Mouse (Mus musculus): ENCODE measurements at regions not wholly inside any gene's neighbourhood (a gene's known extent, or its start where the extent isn't known, plus 50 kb on each side); places are given as distances from the start of the nearest gene placed in this dataset.

DNA sequence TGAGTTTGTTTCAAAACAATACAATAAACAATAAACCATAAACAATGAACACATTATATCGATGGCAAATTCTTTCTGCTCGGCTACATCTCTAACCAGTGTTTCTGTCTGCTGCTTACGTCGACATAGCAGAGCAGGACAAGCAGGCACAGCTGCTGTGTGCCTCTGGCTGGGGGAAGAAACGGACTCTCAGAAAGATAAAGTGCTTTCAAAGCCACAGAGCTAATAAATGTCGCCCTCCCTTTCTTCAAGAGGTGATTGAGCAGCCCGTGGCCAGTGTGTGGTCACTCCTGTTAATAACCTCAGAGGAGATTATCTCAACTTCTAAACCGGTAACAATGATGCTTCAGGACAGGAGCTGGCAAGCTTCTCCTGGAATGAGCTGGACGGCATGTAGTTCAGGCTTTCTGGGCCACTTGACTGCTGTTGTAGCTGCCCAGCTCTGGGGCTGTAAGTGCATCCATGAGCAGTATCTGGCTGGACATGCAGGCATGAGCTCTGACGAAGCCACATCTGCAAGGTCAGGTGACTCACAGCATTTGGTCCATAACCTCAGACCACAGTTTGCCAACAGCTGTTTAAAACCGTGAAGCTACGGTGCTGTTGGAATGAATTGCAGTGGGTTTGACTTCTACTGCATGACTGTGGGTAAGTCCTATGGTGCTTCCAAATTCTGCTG lies 55.6 kb downstream of the Evx1 start:
- H3K4me1 ChIP-seq, result peaks cover 6% of the 10 kb centered on the region; the same call in 1 of the 2 replicates
- no peaks in the 10 kb centered on the region for H3K9me3 ChIP-seq
- peaks cover 36% of the 10 kb centered on the region for H3K27me3 ChIP-seq (replicated peaks)
- no peak for TF ChIP-seq GATA1 (IDR thresholded peaks at IDR 0.05; ENCODE audit: borderline replicate concordance, low read length)
- TF ChIP-seq FLI1 (IDR thresholded peaks at IDR 0.05; ENCODE audit: low read length), result no peak
- H3K4me3 ChIP-seq (replicated peaks), result peak overlapping the region; percentile 15
- H3K36me3 ChIP-seq (replicated peaks; ENCODE audit: low read length), result no peaks in the 10 kb centered on the region

DNA sequence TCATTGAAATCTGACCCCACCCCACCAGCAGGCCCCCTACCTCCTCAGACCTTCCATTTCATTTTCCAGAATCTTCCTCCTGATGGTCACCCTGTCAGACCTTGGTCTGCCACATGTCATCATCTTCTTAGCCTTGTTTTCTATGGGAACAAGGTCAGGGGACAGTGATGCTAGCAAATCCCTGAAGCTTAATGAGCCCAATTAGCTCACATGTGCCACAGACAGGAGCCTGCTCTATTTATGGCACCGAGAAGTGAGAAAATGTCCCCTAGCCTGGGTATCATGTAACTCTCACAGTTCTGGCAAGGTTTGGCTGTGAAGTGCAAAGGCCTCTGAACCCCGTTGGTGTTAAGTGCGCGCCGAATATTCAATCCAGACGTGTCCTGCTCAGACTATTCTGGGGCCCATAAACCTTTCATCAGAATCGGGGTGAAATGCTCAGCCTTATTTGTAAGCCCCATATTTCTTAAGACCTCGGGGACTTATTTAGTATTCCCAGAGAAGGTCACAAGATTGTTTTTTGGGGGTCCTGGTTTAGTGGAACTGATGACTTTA lies 57.6 kb downstream of the Evx1 start:
- TF ChIP-seq GATA1 (IDR thresholded peaks at IDR 0.05; ENCODE audit: borderline replicate concordance, low read length) (no peak), FLI1 (IDR thresholded peaks at IDR 0.05; ENCODE audit: low read length) (no peak)
- no peaks in the 10 kb centered on the region for H3K9me3 ChIP-seq
- peaks cover 37% of the 10 kb centered on the region for H3K27me3 ChIP-seq (replicated peaks)
- H3K4me1 ChIP-seq, result peaks cover 6% of the 10 kb centered on the region; the same call in 1 of the 2 replicates
- no peak overlapping the region for H3K4me3 ChIP-seq (replicated peaks)
- no peaks in the 10 kb centered on the region for H3K36me3 ChIP-seq (replicated peaks; ENCODE audit: low read length)

DNA sequence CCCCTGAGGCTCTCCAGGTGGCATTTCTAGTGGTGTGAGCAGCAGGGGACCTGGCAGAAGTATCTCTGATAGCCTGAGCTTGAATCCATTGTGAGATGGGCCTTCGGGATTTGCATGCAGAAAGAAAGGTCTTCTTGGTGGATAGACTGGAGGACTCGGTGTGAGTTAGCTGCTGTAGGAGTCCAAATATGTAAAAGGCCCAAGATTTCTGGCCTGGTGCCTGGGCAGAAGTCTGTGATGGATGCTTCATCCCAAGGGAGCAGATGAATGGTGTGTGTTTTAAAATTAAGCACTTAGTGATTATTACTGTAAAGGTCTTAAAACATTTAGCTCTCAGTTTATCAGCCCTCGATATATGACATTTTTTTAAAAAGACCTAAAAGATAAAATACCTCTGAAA lies 65.8 kb downstream of the Evx1 start:
- TF ChIP-seq FLI1 (IDR thresholded peaks at IDR 0.05; ENCODE audit: low read length) (no peak), GATA1 (IDR thresholded peaks at IDR 0.05; ENCODE audit: borderline replicate concordance, low read length) (no peak)
- Histone ChIP-seq H3K36me3 (replicated peaks; ENCODE audit: low read length) (no peaks in the 10 kb centered on the region), H3K27me3 (replicated peaks) (peaks cover 6% of the 10 kb centered on the region), H3K4me1 (no peaks in the 10 kb centered on the region), H3K9me3 (peaks cover 17% of the 10 kb centered on the region), H3K4me3 (replicated peaks) (no peak overlapping the region)

DNA sequence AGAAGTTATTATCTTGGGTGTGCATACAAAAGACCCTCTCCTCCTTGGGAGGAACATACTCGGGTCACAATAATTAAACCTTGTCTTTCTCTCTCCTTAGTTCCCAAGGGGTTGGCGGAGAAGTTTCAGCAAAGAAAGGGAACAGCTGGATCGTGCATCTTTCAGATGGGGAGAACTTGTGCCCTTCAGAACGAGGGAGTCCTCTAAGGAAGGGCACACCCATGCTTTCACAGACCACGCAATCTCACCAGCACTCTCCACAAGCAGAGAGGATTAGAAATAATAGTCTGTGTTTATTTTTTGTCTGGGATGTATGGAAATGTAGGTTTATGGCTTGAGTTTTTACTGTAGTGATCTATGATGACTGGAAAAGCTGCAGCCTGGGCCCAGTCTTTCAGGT lies 66.3 kb downstream of the Evx1 start:
- H3K9me3 ChIP-seq, result peaks cover 18% of the 10 kb centered on the region
- H3K4me1 ChIP-seq, result no peaks in the 10 kb centered on the region
- H3K27me3 ChIP-seq (replicated peaks), result peaks cover 6% of the 10 kb centered on the region
- H3K4me3 ChIP-seq (replicated peaks), result no peak overlapping the region
- no peaks in the 10 kb centered on the region for H3K36me3 ChIP-seq (replicated peaks; ENCODE audit: low read length)
- TF ChIP-seq GATA1 (IDR thresholded peaks at IDR 0.05; ENCODE audit: borderline replicate concordance, low read length) (no peak), FLI1 (IDR thresholded peaks at IDR 0.05; ENCODE audit: low read length) (no peak)

DNA sequence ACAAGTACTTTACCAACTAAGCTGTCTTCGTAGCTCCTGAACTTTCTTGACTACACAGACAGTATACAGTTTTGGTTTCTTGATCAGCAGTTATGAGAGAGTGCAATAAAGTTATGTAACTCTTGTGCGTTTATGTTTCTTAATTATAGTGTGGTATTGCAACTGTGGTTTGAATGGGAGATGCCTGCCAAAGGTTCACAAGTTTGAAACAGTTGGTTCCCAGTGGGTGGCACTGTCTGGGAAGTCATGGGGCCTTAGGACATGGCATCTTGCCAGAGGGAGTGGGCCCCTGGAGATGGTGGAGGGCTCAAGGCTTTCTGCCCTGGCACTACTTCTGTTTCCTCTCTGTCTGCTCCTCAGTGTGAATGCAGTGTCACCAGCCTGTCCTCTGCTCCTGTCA lies 71.7 kb downstream of the Evx1 start:
- Histone ChIP-seq H3K27me3 (replicated peaks) (peaks cover 2% of the 10 kb centered on the region), H3K4me1 (no peaks in the 10 kb centered on the region), H3K9me3 (peaks cover 26% of the 10 kb centered on the region), H3K36me3 (replicated peaks; ENCODE audit: low read length) (no peaks in the 10 kb centered on the region), H3K4me3 (replicated peaks) (no peak overlapping the region)
- no peak for TF ChIP-seq GATA1 (IDR thresholded peaks at IDR 0.05; ENCODE audit: borderline replicate concordance, low read length)

DNA sequence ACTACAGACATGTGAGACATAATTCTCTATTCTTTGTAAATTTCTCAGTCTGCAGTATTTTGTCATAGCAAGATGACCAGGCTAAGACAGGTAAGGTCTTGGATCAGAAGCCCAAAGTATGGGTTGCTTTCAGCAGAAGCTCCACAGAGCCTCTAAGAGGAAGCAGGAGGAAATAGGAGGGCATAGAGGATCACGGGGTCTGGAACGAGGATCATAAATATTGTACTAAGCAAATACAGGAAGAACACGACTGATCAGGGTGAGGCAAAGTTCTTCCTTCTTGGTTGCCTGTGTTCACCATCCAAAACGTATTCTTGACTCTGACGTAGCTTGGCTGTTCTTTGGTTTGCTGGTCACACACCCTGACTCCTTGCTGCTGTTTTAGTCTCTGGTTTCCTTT lies 88.1 kb downstream of the Evx1 start:
- Histone ChIP-seq H3K4me3 (replicated peaks) (no peak overlapping the region), H3K27me3 (replicated peaks) (peaks cover 3% of the 10 kb centered on the region), H3K9me3 (peaks cover 13% of the 10 kb centered on the region), H3K4me1 (no peaks in the 10 kb centered on the region), H3K36me3 (replicated peaks; ENCODE audit: low read length) (no peaks in the 10 kb centered on the region)
- TF ChIP-seq FLI1 (IDR thresholded peaks at IDR 0.05; ENCODE audit: low read length) (no peak), GATA1 (IDR thresholded peaks at IDR 0.05; ENCODE audit: borderline replicate concordance, low read length) (no peak)

DNA sequence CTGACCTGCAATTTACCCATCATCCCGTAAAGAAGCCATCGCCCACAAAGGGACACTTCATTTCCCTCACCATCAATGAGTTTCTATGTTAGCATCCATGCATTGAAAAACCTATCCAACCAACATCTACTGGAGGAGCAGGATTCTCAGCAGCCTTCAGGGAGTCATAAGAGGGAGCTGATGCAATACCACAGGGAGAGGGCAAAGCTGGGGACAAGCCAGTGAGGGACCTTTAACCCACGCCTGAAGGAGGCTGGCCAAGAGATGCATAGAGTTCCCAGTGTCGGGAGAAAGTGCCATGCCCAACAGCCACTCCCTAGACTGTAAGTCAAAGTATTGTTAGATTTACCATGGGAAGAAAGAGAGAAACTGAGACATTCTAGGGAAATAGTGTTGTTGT lies 96.7 kb downstream of the Evx1 start:
- H3K27me3 ChIP-seq (replicated peaks), result peaks cover 10% of the 10 kb centered on the region
- TF ChIP-seq FLI1 (IDR thresholded peaks at IDR 0.05; ENCODE audit: low read length) (no peak), GATA1 (IDR thresholded peaks at IDR 0.05; ENCODE audit: borderline replicate concordance, low read length) (no peak)
- no peaks in the 10 kb centered on the region for H3K36me3 ChIP-seq (replicated peaks; ENCODE audit: low read length)

DNA sequence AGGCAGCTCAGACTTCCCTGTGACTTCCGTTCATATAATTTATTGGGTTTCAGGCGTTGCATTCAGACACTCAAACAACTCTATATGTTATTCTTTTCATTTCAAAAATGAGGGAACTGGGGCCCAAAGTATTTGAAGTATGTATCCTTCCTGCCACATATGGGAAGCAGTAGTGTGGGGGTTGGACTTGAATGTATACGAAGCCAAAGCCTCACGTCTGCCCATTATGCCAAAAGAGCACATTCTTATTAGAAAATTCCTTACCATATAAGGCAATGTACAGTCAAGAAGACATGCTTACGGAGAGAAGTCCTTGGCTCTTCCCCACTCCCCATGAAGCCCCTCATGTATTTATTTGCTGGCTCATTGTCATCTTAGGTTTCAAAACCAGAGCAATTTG lies 97.4 kb downstream of the Evx1 start:
- peaks cover 15% of the 10 kb centered on the region for H3K9me3 ChIP-seq
- TF ChIP-seq GATA1 (IDR thresholded peaks at IDR 0.05; ENCODE audit: borderline replicate concordance, low read length), result no peak
- no peaks in the 10 kb centered on the region for H3K36me3 ChIP-seq (replicated peaks; ENCODE audit: low read length)
- peaks cover 10% of the 10 kb centered on the region for H3K27me3 ChIP-seq (replicated peaks)
- H3K4me3 ChIP-seq (replicated peaks), result no peak overlapping the region
- no peaks in the 10 kb centered on the region for H3K4me1 ChIP-seq

More for the DNA sequence above, 96.7 kb downstream of the Evx1 start:
- H3K4me1 ChIP-seq, result no peaks in the 10 kb centered on the region
- no peak overlapping the region for H3K4me3 ChIP-seq (replicated peaks)
- H3K9me3 ChIP-seq, result peaks cover 12% of the 10 kb centered on the region

DNA sequence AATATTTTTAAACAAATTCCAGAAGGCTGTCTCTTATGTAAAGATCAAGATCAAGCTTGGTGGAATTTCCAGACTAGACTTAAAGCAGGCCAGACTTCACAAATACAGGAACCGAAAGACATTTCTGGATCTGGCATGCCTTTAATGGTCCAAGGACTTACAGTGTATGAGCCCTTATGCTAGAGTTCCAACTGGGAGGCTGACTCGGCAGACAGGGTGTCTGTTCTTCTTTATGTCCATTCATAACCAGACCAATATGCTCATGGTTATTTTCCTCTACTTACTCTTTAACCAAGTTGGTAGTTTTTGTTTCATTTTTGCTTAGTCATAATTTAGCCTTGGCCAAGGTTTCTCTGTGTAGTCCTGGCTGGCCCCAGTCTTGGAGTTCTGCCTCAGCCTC lies 98.0 kb downstream of the Evx1 start:
- peaks cover 11% of the 10 kb centered on the region for H3K9me3 ChIP-seq
- H3K4me3 ChIP-seq (replicated peaks), result no peak overlapping the region
- H3K27me3 ChIP-seq (replicated peaks), result peaks cover 10% of the 10 kb centered on the region
- no peak for TF ChIP-seq FLI1 (IDR thresholded peaks at IDR 0.05; ENCODE audit: low read length)
- TF ChIP-seq GATA1 (IDR thresholded peaks at IDR 0.05; ENCODE audit: borderline replicate concordance, low read length), result no peak
- H3K4me1 ChIP-seq, result no peaks in the 10 kb centered on the region
- no peaks in the 10 kb centered on the region for H3K36me3 ChIP-seq (replicated peaks; ENCODE audit: low read length)

DNA sequence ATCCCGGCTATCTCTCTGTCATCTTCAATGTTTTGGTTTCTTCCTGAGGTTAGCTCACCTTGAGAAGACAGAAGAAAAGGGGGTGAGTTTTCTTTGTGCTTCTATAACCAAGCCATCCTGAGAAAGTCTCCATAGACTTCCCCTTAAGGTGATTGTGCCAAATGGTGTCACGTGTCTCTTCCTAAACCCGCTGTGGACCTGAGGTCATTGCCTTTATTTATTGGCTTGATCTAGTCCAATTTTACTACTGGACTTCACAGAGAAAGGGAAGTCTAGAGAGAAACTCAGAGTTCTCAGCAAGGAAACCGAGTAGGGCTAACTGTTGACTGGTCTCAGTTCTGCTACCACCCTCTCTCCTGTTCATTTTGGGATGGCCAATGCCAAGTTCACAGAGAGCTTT lies 100.3 kb downstream of the Evx1 start:
- H3K4me3 ChIP-seq (replicated peaks), result no peak overlapping the region
- peaks cover 3% of the 10 kb centered on the region for H3K27me3 ChIP-seq (replicated peaks)
- no peak for TF ChIP-seq FLI1 (IDR thresholded peaks at IDR 0.05; ENCODE audit: low read length)
- no peak for TF ChIP-seq GATA1 (IDR thresholded peaks at IDR 0.05; ENCODE audit: borderline replicate concordance, low read length)
- H3K36me3 ChIP-seq (replicated peaks; ENCODE audit: low read length), result no peaks in the 10 kb centered on the region
- no peaks in the 10 kb centered on the region for H3K4me1 ChIP-seq
- peaks cover 11% of the 10 kb centered on the region for H3K9me3 ChIP-seq

Measured in megakaryocyte, embryonic 14.5 days (primary cell).